Mouse (Mus musculus) left cerebral cortex, postnatal 4 days (tissue): ENCODE results near the gene Atp2b4. TPM values are rescaled to one million over a fixed set of nuclear protein-coding genes. Genes with fewer than 3 reads are reported as not detected.
A peak's percentile ranks its signal among the peaks of the same experiment; 100 is the strongest.

ENCODE experiments used
- DNase-seq: peaks from one replicate; pipeline ENCODE4 v3.0.0-alpha.2; 2022
- intact Hi-C: fragments of 180-260 bp; cut with DNase I; formaldehyde crosslinking; loops from one replicate; pipeline ENCODE4 v1.15.1; 2025
- total RNA-seq, 2 experiments: library from RNA; stranded (reverse); gene quantifications; 2 replicates each; pipeline ENCODE4 v1.2.3; 2021

Atp2b4 gene
- total RNA-seq, 2 experiments from 2014 or later, result 110 to 134 TPM

- DNase-seq, result no peak
- intact Hi-C loops, result loop anchor here (2.0 kb wide), 1 partner anchor 54 kb away; no protein-coding TSS in a partner anchor
These were observed 1.9 kb downstream of the Atp2b4 start for GRCm38 (mm10) chr1:133798821-133799415.

DNA sequence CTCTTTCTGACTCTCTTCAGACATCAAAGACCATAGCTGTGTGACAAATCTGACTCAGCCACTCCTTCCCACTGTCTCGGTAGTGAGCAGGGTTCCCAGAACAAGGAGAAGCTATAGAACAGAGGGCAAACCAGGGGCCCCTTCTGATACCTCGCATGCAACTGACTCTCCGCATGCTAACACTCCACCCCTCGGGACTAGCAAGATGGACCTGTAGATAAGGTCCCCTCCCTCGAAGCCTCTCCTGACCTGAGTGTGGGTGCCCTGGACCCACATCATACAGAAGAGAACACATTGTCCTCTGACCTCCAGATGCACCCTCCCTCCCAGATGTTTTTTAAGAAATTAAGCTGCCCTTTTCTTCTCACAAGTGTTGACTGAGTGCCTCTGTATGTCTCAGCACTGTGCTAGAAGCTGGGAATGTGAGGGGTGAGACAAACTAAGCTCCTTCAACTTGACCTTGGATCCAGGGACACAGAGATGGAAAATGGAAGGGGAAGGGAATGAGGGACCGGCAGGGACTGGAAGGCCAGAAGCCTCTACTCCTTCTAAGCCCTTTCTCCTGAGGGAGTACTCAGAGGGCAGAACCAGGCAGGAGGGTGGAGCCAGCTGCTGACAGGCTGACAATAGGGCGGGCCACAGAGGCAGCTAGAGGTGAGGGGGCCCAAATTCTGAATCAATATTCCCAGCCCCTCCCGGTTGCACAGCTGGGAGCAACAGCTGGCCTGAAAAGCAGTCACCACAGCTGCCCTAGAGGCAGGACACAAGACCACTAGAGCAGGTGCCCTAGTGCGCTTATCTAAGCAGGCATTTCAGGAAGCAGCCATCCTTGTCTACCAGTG lies 2.6 kb downstream of the Atp2b4 start:
- DNase-seq, result no peak
- intact Hi-C loops, result loop anchor here (2.0 kb wide), 1 partner anchor 53 kb away; no protein-coding TSS in a partner anchor

DNA sequence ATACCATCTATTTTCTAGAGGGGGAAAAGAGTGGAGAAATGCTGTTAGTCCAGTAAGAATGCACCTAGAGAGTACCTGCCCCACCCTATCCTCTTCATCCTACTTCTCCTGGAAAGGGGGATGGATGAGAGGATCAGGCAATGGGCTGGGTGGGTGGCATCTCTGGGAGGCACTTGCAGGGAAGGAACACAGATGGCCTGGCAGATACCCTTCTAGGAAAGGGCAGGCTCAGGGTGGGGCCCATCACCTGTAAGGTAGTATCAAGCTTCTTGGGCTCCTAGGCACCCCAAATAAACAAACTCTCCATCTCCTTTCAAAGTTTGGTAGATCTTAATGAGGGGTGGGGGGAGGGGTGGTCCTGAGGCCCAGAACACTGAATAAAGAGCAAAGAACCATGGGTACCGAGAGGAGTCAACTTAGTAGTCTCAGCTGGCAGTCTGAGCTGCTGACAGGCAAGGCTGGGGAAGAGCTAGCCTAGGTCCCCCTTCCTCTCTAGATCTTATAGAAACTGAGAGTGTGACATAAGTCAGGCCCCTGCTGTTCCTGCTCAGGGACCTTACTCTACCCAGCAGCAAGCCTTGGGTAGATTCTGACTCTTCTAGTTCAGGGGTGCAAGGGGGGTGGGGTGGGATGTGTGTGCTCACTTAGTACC lies 3.4 kb downstream of the Atp2b4 start:
- intact Hi-C loops, result no loop called here

DNA sequence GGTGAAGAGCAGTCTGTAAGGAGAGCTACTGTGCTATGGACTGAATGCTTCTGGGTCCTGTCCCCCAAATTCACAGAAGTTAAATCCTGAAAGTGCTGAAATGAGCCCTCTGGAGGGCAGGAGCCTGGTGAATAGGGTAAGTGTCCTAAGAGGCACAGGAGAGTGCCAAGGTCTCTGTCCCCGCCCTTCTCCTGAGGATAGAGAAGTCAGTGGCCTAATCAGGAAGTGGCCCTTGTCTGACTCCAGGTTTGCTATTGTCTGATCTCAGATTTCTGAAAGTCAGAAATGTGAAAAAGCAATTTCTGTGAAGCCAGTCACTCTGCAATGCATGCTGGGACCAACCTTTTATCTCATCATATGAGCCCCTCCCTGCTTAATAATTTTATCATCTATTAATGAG lies 7.2 kb downstream of the Atp2b4 start:
- intact Hi-C loops, result no loop called here
- DNase-seq, result no peak

More for the DNA sequence above, 3.4 kb downstream of the Atp2b4 start:
- no peak for DNase-seq

DNA sequence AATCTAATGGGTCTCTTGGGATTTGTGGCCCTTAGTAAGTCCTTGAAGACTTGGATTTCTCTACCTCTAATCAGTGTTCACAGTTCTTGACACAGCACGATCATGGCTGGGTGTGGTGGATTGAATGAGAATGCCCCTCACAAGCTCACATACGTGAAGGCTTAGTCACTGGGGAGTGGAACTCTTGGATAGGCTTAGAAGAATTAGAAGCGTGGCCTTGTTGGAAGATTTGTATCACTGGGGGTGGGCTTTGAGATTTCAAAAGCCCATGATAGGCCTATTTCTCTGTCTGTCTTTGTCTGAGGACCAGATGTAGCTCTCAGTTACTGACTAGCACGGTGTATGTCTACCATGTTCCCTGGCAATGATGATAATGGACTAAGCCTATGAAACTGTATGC lies 10.8 kb downstream of the Atp2b4 start:
- intact Hi-C loops, result no loop called here
- DNase-seq, result no peak

GRCm38 (mm10) chr1:133788864-133789263 lies 12.0 kb downstream of the Atp2b4 start:
- intact Hi-C loops, result no loop called here
- peak; percentile 75 for DNase-seq

GRCm38 (mm10) chr1:133787500-133788210 lies 13.2 kb downstream of the Atp2b4 start:
- DNase-seq, result no peak
- intact Hi-C loops, result no loop called here

DNA sequence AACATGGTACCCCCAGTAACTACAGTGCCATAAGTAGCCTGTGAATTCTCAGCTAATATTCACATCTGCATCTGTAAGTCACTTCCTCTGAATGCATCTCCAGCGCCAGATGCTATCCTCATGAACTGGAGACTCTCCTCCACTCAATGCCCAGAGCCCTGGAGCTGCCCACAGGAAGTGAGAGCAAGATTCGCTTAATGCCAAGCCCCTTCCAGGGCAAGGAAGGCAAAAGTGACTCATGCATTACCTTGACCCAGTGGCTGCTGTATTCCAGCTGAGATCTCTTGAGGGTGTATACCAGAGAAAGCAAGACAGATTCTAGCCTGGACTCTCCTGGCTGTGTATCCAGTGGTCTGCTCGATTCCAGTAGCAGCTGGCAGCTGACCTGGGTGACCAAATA lies 16.2 kb downstream of the Atp2b4 start:
- intact Hi-C loops, result no loop called here

GRCm38 (mm10) chr1:133781531-133781930 lies 19.3 kb downstream of the Atp2b4 start:
- intact Hi-C loops, result no loop called here
- no peak for DNase-seq

More for the DNA sequence above, 16.2 kb downstream of the Atp2b4 start:
- DNase-seq, result no peak

DNA sequence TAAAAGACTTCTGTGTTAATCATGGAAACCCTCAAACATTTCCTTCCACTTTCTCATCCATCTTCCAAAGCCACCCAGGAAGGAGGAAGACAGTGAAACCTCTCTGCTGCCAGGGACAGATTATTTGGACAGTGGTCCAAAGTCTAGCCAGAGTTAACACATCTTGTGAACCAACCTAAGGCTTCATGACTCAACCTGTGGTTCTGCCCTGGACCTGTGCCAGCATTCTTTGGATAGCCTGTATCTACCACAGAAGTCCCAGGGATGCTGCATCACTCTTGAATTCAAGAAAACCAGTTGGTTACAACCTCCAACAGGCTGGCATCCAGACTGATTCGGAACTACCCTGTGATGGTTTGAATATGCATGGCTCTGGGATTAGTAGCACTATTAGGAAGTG lies 21.8 kb downstream of the Atp2b4 start:
- intact Hi-C loops, result no loop called here
- DNase-seq, result no peak

GRCm38 (mm10) chr1:133777651-133778231 lies 23.1 kb downstream of the Atp2b4 start:
- intact Hi-C loops, result no loop called here
- DNase-seq, result no peak

GRCm38 (mm10) chr1:133772553-133772952 lies 28.3 kb downstream of the Atp2b4 start:
- intact Hi-C loops, result no loop called here
- DNase-seq, result no peak

GRCm38 (mm10) chr1:133771831-133772399 lies 28.9 kb downstream of the Atp2b4 start:
- no peak for DNase-seq
- intact Hi-C loops, result no loop called here

GRCm38 (mm10) chr1:133767994-133768393 lies 32.8 kb downstream of the Atp2b4 start:
- intact Hi-C loops, result no loop called here
- DNase-seq, result no peak

GRCm38 (mm10) chr1:133766901-133767529 lies 33.8 kb downstream of the Atp2b4 start:
- intact Hi-C loops, result no loop called here
- DNase-seq, result no peak

- DNase-seq, result no peak
These were observed 35.5 kb downstream of the Atp2b4 start for GRCm38 (mm10) chr1:133765376-133765775.

DNA sequence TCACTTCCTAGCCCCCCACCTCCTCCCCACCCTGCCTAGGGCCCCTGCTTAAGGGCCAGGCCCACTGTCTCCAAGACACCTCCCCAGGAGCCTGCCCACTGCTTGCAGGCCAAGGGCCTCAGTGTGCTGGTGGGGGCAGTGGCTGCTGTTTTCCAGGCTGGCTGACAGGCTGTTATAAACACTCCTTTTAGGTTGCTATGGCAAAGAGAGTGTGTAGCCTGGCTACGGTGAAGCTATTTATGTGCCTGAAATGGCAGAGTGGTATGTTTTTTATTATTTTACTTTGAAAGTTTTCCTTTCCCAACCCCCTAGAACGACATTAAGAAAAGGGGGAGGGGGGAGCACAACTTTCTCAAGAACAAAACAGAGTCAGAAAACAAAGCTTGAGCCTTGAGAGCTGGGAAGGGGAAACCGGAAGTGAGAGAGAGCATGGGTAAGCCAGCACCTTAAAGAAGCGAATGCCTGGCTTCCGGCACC lies 37.9 kb downstream of the Atp2b4 start:
- intact Hi-C loops, result no loop called here
- no peak for DNase-seq

More at GRCm38 (mm10) chr1:133765376-133765775, 35.5 kb downstream of the Atp2b4 start:
- intact Hi-C loops, result no loop called here

- intact Hi-C loops, result no loop called here
- DNase-seq, result no peak
These were observed 39.6 kb downstream of the Atp2b4 start for GRCm38 (mm10) chr1:133761278-133761677.

DNA sequence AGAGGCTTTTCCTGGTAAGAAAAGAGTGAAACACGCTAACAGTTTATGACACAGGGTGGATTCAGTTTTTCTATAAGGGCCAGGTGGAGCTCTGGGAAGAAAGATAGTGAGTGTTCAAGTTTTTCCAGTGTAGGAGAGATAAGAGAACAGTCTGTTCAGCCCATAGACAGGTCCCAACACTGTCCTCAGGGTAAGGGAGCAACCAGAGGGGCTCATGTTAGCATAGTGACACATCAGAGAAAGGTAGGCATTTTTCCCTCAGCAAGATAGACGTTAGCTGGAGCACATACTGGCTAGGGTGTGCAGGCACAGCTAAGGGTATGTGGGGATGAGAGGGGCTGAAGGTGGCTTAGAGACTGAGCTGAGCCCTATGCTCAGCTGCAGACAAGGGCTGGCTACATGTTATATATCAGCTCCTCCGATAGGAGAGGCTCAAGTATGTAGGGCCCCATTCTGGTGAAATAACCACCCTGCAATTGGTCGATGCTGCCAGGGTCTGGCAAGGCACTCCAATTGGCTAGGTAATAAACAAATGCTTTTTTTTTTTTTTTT lies 46.4 kb downstream of the Atp2b4 start:
- intact Hi-C loops, result no loop called here
- DNase-seq, result no peak
